Mouse (Mus musculus): ENCODE measurements around the gene Gal3st3.

The Gal3st3 gene

DNA sequence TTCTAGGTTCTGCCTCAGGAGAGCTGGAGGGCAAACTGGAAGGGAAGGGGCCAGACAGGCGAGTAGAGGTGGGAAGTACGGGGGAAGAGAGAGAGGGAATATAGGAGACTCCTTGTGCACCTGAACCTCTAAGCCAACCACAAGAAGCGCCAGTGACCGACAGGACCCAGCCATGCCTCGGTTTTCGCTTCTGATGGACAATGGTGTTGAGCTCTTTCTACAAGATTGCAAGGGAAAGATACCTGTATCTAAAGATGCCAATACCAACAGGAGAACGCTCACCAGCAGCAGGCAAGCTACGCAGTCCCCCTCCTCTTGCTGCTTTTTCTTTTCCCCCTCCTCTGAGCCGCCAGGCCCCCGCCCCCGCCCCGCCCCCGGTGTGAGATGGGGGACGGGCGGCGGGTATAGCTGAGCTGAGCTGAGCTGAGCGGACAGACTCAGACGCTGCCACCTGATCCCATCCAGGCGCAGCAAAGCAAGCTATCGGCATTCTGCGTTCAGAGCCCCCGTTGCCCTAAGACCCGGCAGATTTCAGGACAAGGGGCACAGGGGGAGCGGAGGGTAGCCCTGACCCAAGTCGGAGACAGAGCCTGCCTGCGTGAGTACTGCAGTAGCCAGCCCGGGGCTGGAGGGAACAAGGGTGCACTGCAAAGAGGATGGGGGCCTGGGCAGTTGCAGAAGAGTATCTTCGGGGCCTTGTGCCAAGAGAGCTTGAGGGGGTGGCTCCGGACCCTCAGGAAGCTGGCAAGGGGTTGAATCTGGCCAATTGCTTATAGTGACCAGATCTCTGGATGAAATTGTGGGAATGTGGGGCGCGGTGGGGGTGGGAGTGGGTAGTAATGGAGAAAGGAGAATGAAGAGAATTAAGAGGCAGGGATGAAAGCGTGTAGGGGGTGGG is at the start of gene Gal3st3:
TSS of gene Gal3st3 (plus strand) at position 429 of the 898 bp plus-strand sequence.
- no peak for DNase-seq (ENCODE audit: low spot score in 2 of 2)

DNA sequence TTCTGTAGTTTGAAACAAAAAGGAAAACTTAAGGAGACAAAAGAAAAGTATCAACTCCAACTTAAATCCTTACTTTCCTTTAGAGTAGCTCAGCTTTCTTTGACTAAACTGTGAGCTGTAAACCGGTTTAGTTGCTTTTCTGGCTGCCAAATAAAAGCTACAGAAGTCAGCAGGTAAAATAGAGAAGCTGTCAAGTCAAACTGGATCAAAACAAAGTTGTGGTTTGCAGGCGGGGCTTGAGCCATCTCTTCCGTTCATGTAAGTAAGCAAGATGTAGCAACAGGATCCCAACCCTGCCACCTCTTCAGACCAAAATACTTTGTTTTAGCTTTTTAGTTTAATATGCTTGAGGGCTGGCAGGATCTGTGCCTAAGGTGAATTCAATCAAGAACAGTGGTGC is 41.0 kb upstream of the Gal3st3 start:
- peak in 1 of 2 experiments; percentile 26 for DNase-seq (ENCODE audit: low spot score in 2 of 2)

DNA sequence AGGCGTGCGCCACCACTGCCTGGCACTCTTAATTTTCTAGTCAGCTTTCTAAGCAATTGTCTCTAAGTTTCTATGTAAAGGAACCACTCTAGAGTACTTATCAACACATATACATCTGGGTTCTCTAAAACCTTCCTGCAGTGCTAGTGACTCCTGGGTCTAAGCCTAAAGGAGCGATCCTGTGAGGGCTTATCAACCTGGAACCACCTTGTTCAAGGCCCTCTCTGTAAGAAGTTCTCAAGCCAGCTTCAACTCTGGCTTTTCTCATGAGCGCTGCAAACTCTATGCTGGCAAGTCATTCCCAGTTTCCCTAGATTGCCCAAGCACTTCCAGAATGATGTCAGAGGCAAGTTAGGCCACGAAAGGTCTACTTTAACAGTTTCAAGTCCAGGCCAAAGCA is 31.1 kb upstream of the Gal3st3 start:
- DNase-seq (ENCODE audit: low spot score in 2 of 2), result no peak

DNA sequence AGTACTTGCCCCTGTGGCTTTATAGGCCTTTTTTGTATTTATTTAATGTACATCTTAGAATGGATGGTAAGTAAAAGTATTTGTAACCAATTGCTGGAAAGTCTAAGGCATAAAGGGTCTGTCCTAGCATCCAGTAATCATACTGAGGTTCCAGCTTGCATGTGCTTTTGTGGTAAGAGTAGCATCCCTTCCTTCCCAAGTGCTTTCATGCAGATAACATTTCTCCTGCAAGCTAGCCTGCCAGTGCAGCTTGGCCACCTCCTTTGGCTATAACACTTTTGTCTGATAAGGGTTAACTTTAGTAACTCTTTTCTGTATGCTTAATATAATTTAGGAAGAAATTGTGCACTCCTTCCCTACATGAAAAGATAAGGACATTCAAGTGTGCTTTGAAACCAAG is 30.1 kb upstream of the Gal3st3 start:
- DNase-seq (ENCODE audit: low spot score in 2 of 2), result no peak

DNA sequence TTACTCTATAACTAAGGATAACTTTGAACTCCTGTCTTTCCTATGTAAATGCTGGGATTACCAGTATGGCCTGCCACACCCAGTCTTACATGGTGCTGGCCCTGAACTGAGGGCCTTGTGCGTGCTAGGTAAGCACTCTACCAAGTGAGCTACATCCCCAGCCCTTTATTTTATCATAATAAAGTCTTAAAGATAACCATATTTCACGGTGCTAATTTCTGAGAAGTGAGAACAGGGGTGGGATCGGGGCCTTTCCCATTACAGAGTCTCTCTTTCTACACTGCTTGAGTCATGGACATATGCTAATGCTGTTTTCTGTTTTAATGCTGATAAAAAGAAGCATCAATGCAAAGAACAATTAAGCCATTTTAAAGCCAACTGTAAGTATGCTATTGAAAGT is 29.3 kb upstream of the Gal3st3 start:
- no peak for DNase-seq (ENCODE audit: low spot score in 2 of 2)

DNA sequence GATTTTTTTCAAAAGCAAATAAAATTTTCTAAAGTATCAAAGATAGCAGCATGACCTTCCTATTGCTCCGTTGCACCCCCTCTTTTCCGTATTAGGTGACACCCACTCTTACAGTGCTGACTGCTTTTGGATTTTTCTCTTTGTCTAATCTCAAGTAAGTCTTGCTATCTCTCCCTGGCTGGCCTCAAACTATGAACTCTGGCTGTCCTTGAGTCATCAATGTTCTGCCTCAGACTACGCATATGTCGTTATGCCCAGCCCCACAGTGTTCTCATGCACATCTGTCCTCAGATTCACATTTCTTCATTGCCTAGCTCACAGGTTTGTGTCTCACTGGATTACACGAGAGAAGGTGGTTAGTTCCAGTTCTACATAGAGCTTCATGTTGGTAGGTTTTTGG is 28.7 kb upstream of the Gal3st3 start:
- no peak for DNase-seq (ENCODE audit: low spot score in 2 of 2)

DNA sequence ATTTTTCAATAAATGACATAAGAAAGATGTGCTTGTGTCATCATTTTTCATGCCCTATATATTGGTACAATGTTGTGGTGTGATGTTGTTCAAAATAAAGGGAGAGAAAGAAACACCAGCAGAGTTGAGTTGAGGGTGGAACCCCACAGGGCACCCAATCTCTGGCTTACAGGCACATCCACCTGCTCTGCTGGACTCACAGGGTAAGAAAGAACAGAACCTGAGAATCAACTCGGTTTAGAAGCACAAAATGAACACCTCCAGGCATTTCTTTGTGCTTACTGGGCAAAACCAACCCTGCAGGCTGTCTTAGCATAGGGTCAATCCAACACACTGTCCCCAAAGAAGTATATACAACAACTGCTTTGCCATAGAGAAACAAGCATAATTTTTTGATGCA is 26.7 kb upstream of the Gal3st3 start:
- no peak for DNase-seq (ENCODE audit: low spot score in 2 of 2)

DNA sequence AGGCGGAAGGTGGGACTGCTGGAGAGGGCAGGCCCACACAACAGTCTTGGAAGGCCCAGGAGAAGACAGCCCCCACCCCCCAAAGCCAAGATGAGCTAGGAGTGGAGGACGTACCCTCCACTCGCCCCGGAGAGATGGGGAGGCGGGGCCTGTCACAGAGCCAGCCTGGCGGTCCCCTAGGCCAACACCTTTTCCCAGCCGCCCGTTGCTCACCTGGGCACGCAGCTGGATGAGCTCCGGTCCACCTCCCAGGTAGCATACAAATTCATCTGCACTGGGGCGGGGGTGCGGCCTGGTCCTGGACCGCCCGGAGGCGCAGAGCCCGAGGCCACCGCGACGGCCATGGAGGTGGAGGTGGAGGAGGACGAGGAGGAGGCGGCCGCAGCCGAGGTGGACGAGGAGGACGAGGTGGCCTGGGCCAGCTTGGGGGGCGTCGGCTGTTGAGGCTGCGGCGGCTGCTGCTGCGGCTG is 25.8 kb upstream of the Gal3st3 start:
- peak in 1 of 2 experiments; percentile 20 for DNase-seq (ENCODE audit: low spot score in 2 of 2)

DNA sequence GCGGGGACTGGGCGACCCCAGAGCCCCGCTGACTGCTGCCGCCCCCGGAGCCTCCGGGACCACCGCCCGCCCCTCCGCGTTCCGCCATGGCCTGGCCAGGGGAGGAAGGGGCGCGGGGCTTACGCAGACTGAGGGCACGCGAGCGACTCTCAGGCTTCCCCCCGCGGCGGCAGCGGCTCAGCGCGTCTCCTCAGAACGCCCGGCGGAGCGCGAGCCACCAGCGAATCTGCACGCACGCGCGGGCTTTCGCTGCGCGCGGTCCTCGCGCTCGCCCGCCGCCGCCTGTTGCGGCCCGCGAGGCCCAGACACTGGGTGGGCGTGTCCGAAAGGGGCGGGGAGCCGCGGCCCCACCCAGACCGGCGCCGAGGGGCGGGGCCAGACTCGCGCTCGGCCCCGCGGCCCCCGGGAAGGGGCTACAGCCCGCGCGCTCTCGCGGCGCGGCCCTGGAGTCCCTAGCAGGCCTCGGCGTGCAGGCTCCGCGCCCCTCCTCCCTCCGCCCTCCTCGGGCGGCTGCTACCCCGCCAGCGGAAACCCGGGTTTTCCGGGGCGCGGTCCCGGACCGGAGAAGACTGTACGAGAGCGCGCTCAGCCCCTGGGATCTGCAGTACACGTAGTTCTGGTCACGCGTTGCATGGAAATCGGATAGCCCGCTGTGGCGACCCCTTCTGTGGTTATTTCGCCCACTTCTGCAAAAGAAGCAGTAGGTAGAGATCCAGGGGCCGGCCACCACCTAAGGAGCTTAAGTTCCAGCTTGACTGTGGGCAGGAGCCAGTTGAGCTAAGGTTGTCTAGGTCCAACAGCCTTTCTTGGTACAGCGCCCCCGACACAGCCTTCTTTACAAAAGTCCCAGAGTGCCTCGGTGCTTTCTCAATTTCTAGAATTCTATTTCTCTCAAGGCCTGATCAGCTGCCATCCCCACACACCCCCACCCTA is 25.1 kb upstream of the Gal3st3 start, which contains the start of gene Pacs1:
TSS of gene Pacs1 (minus strand) at position 319 of the 933 bp plus-strand sequence.
- peak; percentile 79 to 84 for DNase-seq (ENCODE audit: low spot score in 2 of 2)

DNA sequence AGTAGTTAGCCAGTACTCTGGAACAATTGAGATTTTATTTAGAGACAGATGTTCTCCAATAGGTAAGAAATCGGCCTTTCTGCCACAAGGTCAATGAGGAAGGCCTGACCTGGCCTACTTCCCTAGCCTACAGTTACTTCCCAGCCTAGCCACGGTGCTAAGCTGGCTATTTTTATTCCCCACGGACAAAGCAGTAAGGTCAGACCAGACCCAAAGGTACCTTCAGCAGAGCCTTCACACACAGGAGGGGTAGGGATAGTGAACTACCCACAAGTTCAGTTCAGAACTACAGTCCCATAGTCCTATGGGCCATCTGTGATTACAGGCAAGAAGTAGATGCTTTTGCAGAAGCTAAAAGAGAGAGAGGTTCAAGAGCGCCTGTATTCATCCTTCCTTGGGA is 24.2 kb upstream of the Gal3st3 start:
- DNase-seq (ENCODE audit: low spot score in 2 of 2), result no peak

DNA sequence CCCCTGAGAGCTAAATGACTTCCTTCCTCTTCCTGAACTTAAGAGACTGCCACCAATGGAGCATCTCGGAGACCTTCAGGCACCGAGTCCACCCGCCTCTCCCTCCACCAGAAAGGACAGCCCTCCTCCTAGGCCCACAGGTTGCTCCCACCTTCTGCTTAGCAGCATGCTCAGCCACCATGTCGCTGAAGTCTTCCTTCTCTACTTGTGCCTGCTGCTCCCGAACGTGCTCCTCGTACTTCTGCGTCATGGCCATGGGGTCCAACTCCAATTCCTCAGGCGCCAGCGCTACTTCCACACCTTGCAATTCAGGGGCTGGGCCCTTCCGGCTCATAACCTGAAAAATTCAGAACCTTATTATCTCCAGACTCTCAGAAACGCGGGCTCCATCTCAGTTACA is 23.5 kb upstream of the Gal3st3 start:
- no peak for DNase-seq (ENCODE audit: low spot score in 2 of 2)

DNA sequence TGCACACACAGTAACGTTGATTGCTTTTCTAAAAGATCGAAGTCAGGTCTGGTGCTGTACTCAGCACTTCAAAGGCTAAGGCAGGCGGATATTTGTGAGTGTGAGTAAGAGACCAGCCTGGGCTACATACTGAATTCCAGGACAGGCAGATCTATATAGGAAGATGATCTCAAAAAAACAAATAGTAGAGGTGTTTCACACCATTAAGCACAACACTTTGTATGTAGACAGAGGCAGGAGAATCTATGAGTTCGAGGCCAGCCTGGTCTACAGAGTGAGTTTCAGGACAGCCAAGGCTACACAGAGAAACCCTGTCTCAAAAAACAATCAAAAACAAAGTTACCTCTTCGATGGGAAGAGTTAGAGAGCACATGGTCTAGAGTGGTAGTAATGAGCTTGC is 22.4 kb upstream of the Gal3st3 start:
- no peak for DNase-seq (ENCODE audit: low spot score in 2 of 2)

DNA sequence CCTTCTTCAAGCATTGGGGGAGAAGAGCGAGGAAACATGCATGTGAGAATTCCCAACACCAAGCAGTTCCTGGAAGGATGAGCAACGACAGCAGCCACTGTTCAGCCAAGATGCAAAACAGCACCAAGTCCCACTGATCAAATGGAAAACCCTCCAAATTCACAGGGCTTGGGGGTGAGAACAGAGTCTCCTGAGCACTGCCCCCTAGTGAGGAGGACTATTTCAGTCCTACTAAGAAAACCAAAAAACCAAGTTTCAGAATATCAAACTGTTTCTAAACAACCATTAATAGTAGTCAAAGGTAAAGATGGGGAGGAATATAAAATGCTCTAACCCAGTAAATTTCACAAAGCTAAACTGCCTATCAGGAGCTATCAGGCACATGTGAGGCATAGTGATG is 21.6 kb upstream of the Gal3st3 start:
- DNase-seq (ENCODE audit: low spot score in 2 of 2), result no peak

DNA sequence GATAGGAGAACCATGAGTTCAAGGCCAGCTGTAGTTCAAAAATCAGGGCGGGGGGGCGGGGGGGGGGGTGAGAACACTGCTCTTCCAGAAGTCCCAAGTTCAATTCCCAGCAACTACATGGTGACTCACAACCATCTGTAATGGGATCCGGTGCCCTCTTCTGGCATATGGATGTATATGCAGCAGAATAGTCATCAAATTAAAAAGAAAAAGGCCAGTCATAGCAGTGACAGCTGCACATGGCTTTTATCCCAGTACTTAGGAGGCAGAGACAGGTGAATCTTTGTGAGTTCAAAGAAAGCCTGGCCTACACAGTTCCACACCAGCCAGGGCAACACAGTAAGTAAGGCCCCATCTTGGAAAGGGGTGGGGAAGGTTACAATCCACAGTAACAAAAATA is 21.0 kb upstream of the Gal3st3 start:
- DNase-seq (ENCODE audit: low spot score in 2 of 2), result no peak

DNA sequence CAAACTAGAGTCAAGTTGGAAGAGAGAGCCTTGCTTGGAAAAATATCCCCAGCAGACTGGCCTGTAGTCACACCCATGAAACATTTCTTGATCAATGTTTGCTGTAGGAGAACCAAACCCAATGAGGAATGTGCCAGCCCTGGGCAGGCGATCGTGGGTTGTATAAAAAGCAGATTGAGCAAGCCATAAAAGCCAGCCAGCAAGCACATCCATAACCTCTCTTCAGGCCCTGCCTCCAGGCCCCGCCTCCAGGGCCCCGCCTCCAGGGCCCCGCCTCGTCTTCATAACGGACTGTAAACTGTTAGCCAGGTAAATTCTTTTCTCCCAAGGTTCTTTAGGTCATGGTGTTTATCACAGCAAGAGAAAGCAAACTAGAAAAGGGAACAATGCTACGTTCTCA is 19.8 kb upstream of the Gal3st3 start:
- no peak for DNase-seq (ENCODE audit: low spot score in 2 of 2)

DNA sequence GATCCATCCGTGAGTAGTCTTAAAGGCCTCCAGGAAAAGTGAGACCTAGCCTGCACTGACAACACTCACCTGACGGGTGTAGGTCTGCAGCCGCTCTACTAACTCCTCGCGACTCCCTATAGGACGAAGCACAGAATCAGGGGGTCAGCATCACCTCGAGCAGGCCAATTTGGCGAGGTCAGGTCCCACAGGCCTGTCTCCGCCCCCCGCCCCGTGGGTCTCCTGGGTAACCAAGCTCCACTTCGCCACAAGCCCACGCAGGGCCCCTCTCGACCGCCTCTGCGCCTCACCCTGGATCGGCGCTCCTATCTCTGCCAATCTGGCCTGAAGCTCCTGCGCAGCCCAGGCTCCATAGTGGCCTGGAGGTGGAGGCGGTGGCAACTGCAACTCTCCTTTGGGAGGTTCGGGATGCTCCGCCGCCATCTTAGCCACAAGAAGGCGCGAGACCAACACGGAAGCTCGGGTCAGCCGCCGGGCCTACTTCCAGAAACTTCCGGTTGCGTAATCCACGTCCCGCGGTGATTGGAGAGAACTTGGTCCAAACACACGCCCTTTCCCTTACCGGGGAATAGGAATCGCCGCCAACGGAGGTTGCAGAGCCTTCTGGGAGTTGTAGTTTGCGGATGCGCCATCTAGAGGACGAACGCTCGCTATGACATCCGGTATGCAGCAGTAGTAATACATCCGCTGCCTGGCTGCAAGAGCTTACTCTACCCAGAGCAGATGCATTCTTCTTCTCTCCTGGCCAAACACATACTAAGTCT is 3.0 kb upstream of the Gal3st3 start, which contains the start of gene Sf3b2:
TSS of gene Sf3b2 (minus strand) at position 484 of the 764 bp plus-strand sequence.
- DNase-seq (ENCODE audit: low spot score in 2 of 2), result peak; percentile 92 to 95

DNA sequence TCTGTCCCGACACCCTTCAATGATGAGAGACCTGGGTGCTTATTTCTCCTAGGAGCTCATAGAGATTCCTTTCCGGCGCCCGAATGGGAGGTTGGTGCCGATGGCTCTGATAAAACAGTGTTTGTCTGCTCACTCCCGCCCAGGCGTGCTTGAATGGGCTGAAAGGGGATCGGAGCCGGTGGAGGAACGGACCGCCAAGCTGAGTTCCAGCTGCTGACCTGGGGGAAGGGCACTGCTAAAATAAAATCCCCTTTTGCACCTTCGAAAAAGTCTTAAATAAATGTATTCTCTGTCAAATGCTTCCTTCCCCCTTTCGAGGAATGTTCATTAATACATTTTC is 2.4 kb upstream of the Gal3st3 start:
- DNase-seq (ENCODE audit: low spot score in 2 of 2), result no peak

DNA sequence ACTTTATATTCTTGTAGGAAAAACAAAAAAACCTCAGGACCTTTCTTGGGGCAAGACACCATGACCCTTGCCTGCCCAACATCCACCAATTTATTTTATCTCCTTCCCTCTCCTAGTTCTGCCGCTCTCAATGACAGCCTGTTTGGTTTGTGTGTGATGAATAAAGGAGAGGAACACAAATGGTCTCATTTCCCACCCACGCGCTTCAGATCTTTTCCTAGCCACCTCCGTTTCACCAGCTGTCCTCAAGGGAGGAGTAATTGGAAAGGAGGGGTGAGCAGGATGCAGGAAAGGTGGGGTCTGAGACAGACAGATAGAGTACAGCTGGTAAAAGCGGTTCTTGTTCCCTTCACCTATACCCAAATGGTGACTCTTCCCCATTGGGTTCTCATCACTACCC is 1.5 kb upstream of the Gal3st3 start:
- no peak for DNase-seq (ENCODE audit: low spot score in 2 of 2)

DNA sequence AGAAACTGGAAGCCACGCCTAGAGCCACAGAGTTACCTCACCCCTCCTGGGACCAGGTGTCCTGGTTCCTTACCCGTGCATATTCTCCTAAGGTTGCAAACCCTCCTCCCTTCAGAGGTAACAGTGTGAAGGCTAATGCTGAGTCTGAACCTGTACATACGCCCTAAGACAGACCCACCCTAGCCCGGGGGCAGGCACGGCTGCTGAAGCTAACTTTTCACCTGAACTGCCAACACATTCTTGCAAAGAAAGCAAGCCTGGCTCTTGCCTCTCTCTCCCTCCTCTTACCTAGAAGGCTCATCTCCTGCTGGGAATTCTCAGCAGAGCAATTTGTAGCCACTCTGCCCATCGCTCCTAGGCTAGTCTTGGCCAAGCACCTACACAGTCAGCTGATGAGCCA is 2.5 kb downstream of the Gal3st3 start:
- no peak for DNase-seq (ENCODE audit: low spot score in 2 of 2)

DNA sequence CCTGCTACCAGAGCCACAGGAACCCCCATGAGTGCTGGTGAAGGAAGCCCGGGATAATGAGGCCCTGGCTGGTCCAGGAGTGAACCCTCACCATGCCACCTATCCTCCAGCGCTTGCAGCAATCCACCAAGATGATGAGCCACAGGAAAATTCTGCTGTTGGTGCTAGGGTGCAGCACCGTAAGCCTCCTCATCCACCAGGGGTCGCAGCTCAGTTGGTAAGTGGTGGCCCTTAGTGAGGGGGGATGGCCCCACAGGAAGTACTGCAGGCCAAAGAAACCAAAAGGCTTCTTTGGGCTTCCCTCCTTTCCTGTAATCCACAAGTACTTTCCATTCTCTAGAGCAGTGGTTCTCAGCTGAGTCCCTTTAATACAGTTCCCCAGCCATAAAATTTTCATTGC is 4.3 kb downstream of the Gal3st3 start:
- peak; percentile 51 to 63 for DNase-seq (ENCODE audit: low spot score in 2 of 2)

DNA sequence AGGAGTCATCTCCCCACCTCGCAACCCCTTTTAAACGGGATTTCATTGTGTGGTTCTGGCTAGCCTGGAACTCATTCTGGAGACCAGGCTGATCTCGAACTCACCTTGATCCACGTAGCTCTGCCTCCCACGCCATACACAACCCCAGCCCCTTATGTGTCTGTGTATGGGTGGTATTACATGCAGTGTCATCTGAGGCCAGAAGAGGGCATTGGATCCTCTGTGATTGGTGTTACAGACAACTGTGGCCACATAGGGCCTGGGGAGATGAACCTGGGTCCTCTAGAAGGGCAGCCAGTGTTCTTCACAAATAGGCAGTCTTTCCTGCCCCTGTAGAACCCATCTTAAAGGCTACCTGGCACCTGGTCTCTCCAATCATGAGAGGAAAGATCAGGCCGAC is 8.1 kb downstream of the Gal3st3 start:
- no peak for DNase-seq (ENCODE audit: low spot score in 2 of 2)
